Comparison of ENCODE assay signal across 8 mouse cellular contexts in genomic region chr16:20240468-20241414, GRCm38 (mm10). TPM values are rescaled to one million over a fixed set of nuclear protein-coding genes. Genes with fewer than 3 reads are reported as not detected.
A peak's percentile ranks its signal among the peaks of the same experiment; 100 is the strongest.
DNase-seq lines count a peak whose midpoint lies in the region; ATAC-seq and TF ChIP-seq lines count a peak whose summit lies in the region.

TSS of gene Map6d1 (minus strand) at chr16:20241358.

- no peaks in the 10 kb centered on the region for H3K36me3 ChIP-seq in hindbrain, postnatal 0 days (ENCODE audit: insufficient read depth, low read length)
- H3K36me3 ChIP-seq in limb, embryonic 13.5 days = 0 out of 2 replicates have a peak, but pooled peaks cover 2% of the 10 kb centered on the region
- no peaks in the 10 kb centered on the region for H3K36me3 ChIP-seq in midbrain, embryonic 14.5 days (ENCODE audit: control insufficient read depth, insufficient read depth, low read length)
- no peaks in the 10 kb centered on the region for H3K36me3 ChIP-seq in stomach, embryonic 16.5 days (ENCODE audit: control insufficient read depth, insufficient read depth, low read length)

- H3K4me2 ChIP-seq in hindbrain, postnatal 0 days (ENCODE audit: low read depth, low read length) = peak within 1 kb of the TSS; percentile 76
- peak within 1 kb of the TSS; percentile 85 for H3K4me2 ChIP-seq in limb, embryonic 13.5 days (replicated peaks)
- H3K4me2 ChIP-seq in midbrain, embryonic 14.5 days (ENCODE audit: low read length) = peak within 1 kb of the TSS; percentile 74
- peak within 1 kb of the TSS; percentile 93 for H3K4me2 ChIP-seq in stomach, embryonic 16.5 days (ENCODE audit: low read depth, low read length)

- H3K27me3 ChIP-seq in hindbrain, postnatal 0 days (ENCODE audit: insufficient read depth, low read length) = no peaks in the 10 kb centered on the region
- no peaks in the 10 kb centered on the region for H3K27me3 ChIP-seq in limb, embryonic 13.5 days
- H3K27me3 ChIP-seq in midbrain, embryonic 14.5 days (ENCODE audit: control insufficient read depth, insufficient read depth, low read length) = no peaks in the 10 kb centered on the region; the same call in 1 of the 2 replicates
- peaks cover 4% of the 10 kb centered on the region; the same call in 1 of the 2 replicates for H3K27me3 ChIP-seq in stomach, embryonic 16.5 days (ENCODE audit: control insufficient read depth, insufficient read depth, low read length)

- H3K4me1 ChIP-seq in hindbrain, postnatal 0 days (ENCODE audit: insufficient read depth, low read length) = peaks cover 13% of the 10 kb centered on the region
- no peaks in the 10 kb centered on the region; the same call in 1 of the 2 replicates for H3K4me1 ChIP-seq in limb, embryonic 13.5 days
- peaks cover 3% of the 10 kb centered on the region; the same call in 1 of the 2 replicates for H3K4me1 ChIP-seq in midbrain, embryonic 14.5 days (ENCODE audit: control insufficient read depth, insufficient read depth, low read length)
- H3K4me1 ChIP-seq in stomach, embryonic 16.5 days (ENCODE audit: control insufficient read depth, insufficient read depth, low read length) = 0 out of 2 replicates have a peak, but pooled peaks cover 2% of the 10 kb centered on the region

- peak within 1 kb of the TSS; percentile 81 for H3K4me3 ChIP-seq in hindbrain, postnatal 0 days (ENCODE audit: low read length)
- peak within 1 kb of the TSS; percentile 63 for H3K4me3 ChIP-seq in limb, embryonic 13.5 days
- peak within 1 kb of the TSS; percentile 71 for H3K4me3 ChIP-seq in midbrain, embryonic 14.5 days (replicated peaks; ENCODE audit: low read depth, low read length)
- peak within 1 kb of the TSS; percentile 73 for H3K4me3 ChIP-seq in stomach, embryonic 16.5 days (replicated peaks; ENCODE audit: low read length)

- peak; percentile 32 for DNase-seq in kidney, adult 18-20 months
- no peak for DNase-seq in kidney, adult 11 months
- DNase-seq in cerebellum, postnatal 10 days = peak; percentile 84 to 86
- peak; percentile 44 to 47 for DNase-seq in frontal cortex, postnatal 25 days (ENCODE audit: low spot score in 2 of 2)
- peak; percentile 74 for DNase-seq in hindbrain, postnatal 0 days (ENCODE audit: low spot score)
- DNase-seq in midbrain, embryonic 14.5 days = peak; percentile 80

- peak; percentile 82 for ATAC-seq in hindbrain, postnatal 0 days
- peak; percentile 87 for ATAC-seq in limb, embryonic 13.5 days (ENCODE audit: low FRiP score, low read depth)
- ATAC-seq in midbrain, embryonic 14.5 days (ENCODE audit: low FRiP score, low TSS enrichment) = peak; percentile 79
- peak; percentile 76 for ATAC-seq in stomach, embryonic 16.5 days (ENCODE audit: insufficient read depth, low FRiP score)

- WGBS in hindbrain, postnatal 0 days = under 1% methylated on average over 80 of the region's 90 CpGs
- under 1% methylated on average over 90 of the region's 90 CpGs for whole genome bisulfite sequencing in limb, embryonic 13.5 days
- under 1% methylated on average over 90 of the region's 90 CpGs for WGBS in midbrain, embryonic 14.5 days
- WGBS in stomach, embryonic 16.5 days = 1% methylated on average over 90 of the region's 90 CpGs

- no peak for TF ChIP-seq CTCF in hindbrain, postnatal 0 days (IDR thresholded peaks at IDR 0.05; ENCODE audit: low read depth)

- peak within 1 kb of the TSS; percentile 84 for H3K9ac ChIP-seq in hindbrain, postnatal 0 days (replicated peaks; ENCODE audit: low read length)
- peak within 1 kb of the TSS; percentile 73 for H3K9ac ChIP-seq in limb, embryonic 13.5 days
- peak within 1 kb of the TSS; percentile 77 for H3K9ac ChIP-seq in midbrain, embryonic 14.5 days (replicated peaks; ENCODE audit: low read length)
- H3K9ac ChIP-seq in stomach, embryonic 16.5 days (ENCODE audit: low read length) = peak within 1 kb of the TSS; percentile 73

- no peaks in the 10 kb centered on the region for H3K9me3 ChIP-seq in hindbrain, postnatal 0 days (ENCODE audit: low read length)
- no peaks in the 10 kb centered on the region for H3K9me3 ChIP-seq in limb, embryonic 13.5 days
- H3K9me3 ChIP-seq in midbrain, embryonic 14.5 days (ENCODE audit: control insufficient read depth, low read length) = no peaks in the 10 kb centered on the region
- H3K9me3 ChIP-seq in stomach, embryonic 16.5 days (replicated peaks; ENCODE audit: control insufficient read depth, low read length) = no peaks in the 10 kb centered on the region; the same call in 1 of the 2 replicates

- peak within 1 kb of the TSS; percentile 83 for H3K27ac ChIP-seq in hindbrain, postnatal 0 days
- peak within 1 kb of the TSS; percentile 61 for H3K27ac ChIP-seq in limb, embryonic 13.5 days
- peak within 1 kb of the TSS; percentile 82 for H3K27ac ChIP-seq in midbrain, embryonic 14.5 days (replicated peaks; ENCODE audit: low read depth, low read length)
- H3K27ac ChIP-seq in stomach, embryonic 16.5 days (ENCODE audit: low read length) = no peak within 1 kb of the TSS

RNA-seq across cellular contexts. Expression of gene Map6d1, which starts in this region (rescaled TPM):
- 12.4 and 16.3 TPM in 2 replicates for total RNA-seq in hindbrain, postnatal 0 days (2014; rRNA removed)
- polyA plus RNA-seq in hindbrain, postnatal 0 days (2015; fragmentation: Nextera tagmentation; extraction: Ambion mirVana) = 5.2 and 5.3 TPM in 2 replicates
- 1.0 and 1.1 TPM in 2 replicates for polyA plus RNA-seq in limb, embryonic 13.5 days (2015; fragmentation: Nextera tagmentation; extraction: Ambion mirVana)
- polyA plus RNA-seq in midbrain, embryonic 14.5 days (2014; fragmentation: Nextera tagmentation; extraction: Ambion mirVana) = 5.1 and 5.6 TPM in 2 replicates
- 0.40 and 0.41 TPM in 2 replicates for polyA plus RNA-seq in stomach, embryonic 16.5 days (2015; fragmentation: Nextera tagmentation; extraction: Ambion mirVana)

Comparison
In these comparisons a context has a peak if more than half of its experiments do, and no peak if none do; other contexts are left out.
1. Peak in ATAC-seq, H3K4me3 ChIP-seq, H3K9ac ChIP-seq and H3K4me2 ChIP-seq in stomach, embryonic 16.5 days; RNA of the gene not detected or under 1 TPM.